Mouse (Mus musculus) liver, adult 2 months (tissue): ENCODE data around the gene Srcin1.

Experiments used
- CTCF ChIP-seq: fragments of 200-500 bp; IDR thresholded peaks from 2 replicates; pipeline ENCODE4 v1.5.1; 2011; ENCODE audit warnings: low read depth, low read length, control low read depth
- POLR2A ChIP-seq: fragments of 200-500 bp; IDR thresholded peaks from 2 replicates; pipeline ENCODE4 v1.6.1; 2011; ENCODE audit warnings: low read length, control low read depth; ENCODE audit not compliant: insufficient read depth; ENCODE audit errors: extremely low read depth

GRCm38 (mm10) chr11:97513066-97513465 is 62.9 kb downstream of the Srcin1 start:
- TF ChIP-seq POLR2A: no peak
- TF ChIP-seq CTCF: no peak
